Mouse (Mus musculus): Measurements from ENCODE around the gene Polr1d.

DNA sequence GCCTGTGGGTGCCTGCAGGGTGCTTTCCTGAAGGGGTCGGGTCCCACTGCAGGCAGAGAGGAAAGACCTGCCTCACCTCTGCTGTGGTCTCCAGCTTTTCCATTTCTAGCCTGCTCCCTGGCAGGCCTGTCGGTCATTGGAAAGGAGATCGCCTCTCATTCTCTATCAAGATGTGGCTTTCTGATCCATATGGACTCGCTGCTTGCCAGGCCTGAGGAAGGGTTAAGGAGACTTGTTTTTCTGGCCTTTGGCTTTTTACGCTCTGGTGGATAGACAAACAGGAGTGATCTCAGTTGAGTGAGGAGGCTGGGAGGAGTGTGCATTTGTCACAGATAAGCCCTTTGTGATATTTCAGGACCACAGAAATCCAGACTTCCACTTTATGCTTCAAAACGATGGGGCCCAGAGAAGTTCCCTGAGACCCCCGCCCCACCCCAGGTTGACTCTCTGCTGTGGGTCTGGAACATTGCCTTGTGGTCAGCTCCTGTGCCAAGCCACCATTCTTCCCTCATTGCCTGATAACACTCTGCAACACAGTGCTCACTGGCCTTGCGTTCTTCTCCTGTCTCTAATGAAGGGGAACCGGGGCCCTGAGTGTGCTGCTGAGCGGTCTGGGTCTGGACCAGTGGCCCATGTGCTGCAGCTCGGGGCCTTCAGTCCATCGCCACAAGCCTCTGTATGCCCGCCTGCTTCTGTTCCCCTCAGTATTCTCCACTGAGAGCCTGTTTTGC lies 32.2 kb downstream of the Polr1d start:
- no peak for TF ChIP-seq POLR2A (IDR thresholded peaks at IDR 0.05; ENCODE audit: borderline replicate concordance, insufficient read depth, low read length)
- TF ChIP-seq CTCF (IDR thresholded peaks at IDR 0.05; ENCODE audit: borderline replicate concordance, insufficient read depth, low read depth, low read length): no peak
